Mouse (Mus musculus) midbrain, embryonic 12.5 days (tissue): ENCODE measurements at regions not wholly inside any gene's neighbourhood (a gene's known extent, or its start where the extent isn't known, plus 50 kb on each side); places are given as distances from the start of the nearest gene placed in this dataset.

ENCODE experiments used
- ATAC-seq: fragments of 200-750 bp; cut with Nextera tagmentation; 2 replicates; pipeline ENCODE4 v1.8.0; 2017; ENCODE audit warnings: low read depth, moderate TSS enrichment, moderate library complexity; ENCODE audit not compliant: low FRiP score
- H3K27ac ChIP-seq: fragments of 300-500 bp; sonication (generic); replicated peaks from 2 replicates; pipeline ENCODE4 v1.5.1; 2016; ENCODE audit warnings: mild to moderate bottlenecking
- H3K27me3 ChIP-seq: fragments of 300-500 bp; sonication (generic); 2 replicates; pipeline ENCODE4 v1.6.1; 2016; ENCODE audit warnings: mild to moderate bottlenecking
- H3K36me3 ChIP-seq: fragments of 300-500 bp; sonication (generic); 2 replicates; pipeline ENCODE4 v1.6.1; 2016
- H3K4me1 ChIP-seq: fragments of 300-500 bp; sonication (generic); 2 replicates; pipeline ENCODE4 v1.6.1; 2016
- H3K4me2 ChIP-seq: fragments of 300-500 bp; sonication (generic); replicated peaks from 2 replicates; pipeline ENCODE4 v1.6.1; 2016; ENCODE audit warnings: mild to moderate bottlenecking, moderate library complexity
- H3K4me3 ChIP-seq: fragments of 300-500 bp; sonication (generic); 2 replicates; pipeline ENCODE4 v1.5.1; 2016; ENCODE audit warnings: mild to moderate bottlenecking
- H3K9ac ChIP-seq: fragments of 300-500 bp; sonication (generic); replicated peaks from 2 replicates; pipeline ENCODE4 v1.6.1; 2016; ENCODE audit warnings: mild to moderate bottlenecking, moderate library complexity
- H3K9me3 ChIP-seq: fragments of 300-500 bp; sonication (generic); 2 replicates; pipeline ENCODE4 v1.6.1; 2016; ENCODE audit warnings: mild to moderate bottlenecking
- WGBS: fragments of 180-500 bp; shearing (Covaris S2); methylation state at CpG from one replicate; pipeline ENCODE4 v1.1.7; 2016; 5-methylcytosine and 5-hydroxymethylcytosine counted together

- H3K9me3 ChIP-seq, result no peaks in the 10 kb centered on the region
- H3K27ac ChIP-seq, result no peak overlapping the region
- no peaks in the 10 kb centered on the region for H3K36me3 ChIP-seq
- no peaks in the 10 kb centered on the region for H3K4me1 ChIP-seq
- ATAC-seq, result no peak
- H3K4me3 ChIP-seq, result no peak overlapping the region
- H3K9ac ChIP-seq, result no peak overlapping the region
- H3K4me2 ChIP-seq, result no peak overlapping the region
- no peaks in the 10 kb centered on the region for H3K27me3 ChIP-seq
Observed at GRCm38 (mm10) chr2:148542340-148542739, 99.0 kb upstream of the Cd93 start.

GRCm38 (mm10) chr2:148537914-148538510 is 94.6 kb upstream of the Cd93 start:
- WGBS, result 75% methylated on average over 3 of the region's 3 CpGs

DNA sequence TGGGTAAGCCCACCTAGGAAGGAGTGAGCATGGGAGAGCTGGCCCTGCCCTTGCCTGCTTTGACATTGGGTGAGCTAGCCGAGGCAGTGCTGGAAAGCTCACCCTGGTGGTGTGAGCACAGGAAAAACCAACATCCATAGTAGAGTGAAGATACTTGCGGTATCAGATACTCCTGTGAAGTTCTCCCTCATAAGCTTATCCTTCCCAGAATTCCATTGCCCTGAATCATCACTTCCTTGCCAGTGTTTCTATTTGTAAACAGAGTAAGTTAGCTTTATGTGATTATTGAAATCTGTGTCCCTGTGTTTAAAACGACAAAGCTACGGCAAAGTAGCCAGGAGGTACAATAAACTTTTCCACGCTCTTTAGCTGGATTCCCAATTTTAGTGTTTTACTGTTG is 93.9 kb upstream of the Cd93 start:
- no peaks in the 10 kb centered on the region for H3K36me3 ChIP-seq
- ATAC-seq, result no peak
- H3K9me3 ChIP-seq, result no peaks in the 10 kb centered on the region
- 92% methylated on average over 5 of the region's 5 CpGs for WGBS
- H3K4me3 ChIP-seq, result no peak overlapping the region
- H3K27me3 ChIP-seq, result no peaks in the 10 kb centered on the region
- no peaks in the 10 kb centered on the region for H3K4me1 ChIP-seq
- H3K27ac ChIP-seq, result no peak overlapping the region
- no peak overlapping the region for H3K9ac ChIP-seq
- H3K4me2 ChIP-seq, result no peak overlapping the region

More at GRCm38 (mm10) chr2:148537914-148538510, 94.6 kb upstream of the Cd93 start:
- no peak overlapping the region for H3K4me2 ChIP-seq
- ATAC-seq, result no peak
- no peaks in the 10 kb centered on the region for H3K27me3 ChIP-seq
- H3K4me3 ChIP-seq, result no peak overlapping the region
- no peaks in the 10 kb centered on the region for H3K36me3 ChIP-seq
- no peaks in the 10 kb centered on the region for H3K9me3 ChIP-seq
- no peaks in the 10 kb centered on the region for H3K4me1 ChIP-seq
- H3K9ac ChIP-seq, result no peak overlapping the region
- no peak overlapping the region for H3K27ac ChIP-seq

- ATAC-seq, result no peak
- Histone ChIP-seq H3K27me3 (no peaks in the 10 kb centered on the region), H3K27ac (no peak overlapping the region), H3K4me2 (no peak overlapping the region), H3K9ac (no peak overlapping the region), H3K4me1 (no peaks in the 10 kb centered on the region), H3K4me3 (no peak overlapping the region), H3K36me3 (no peaks in the 10 kb centered on the region), H3K9me3 (no peaks in the 10 kb centered on the region)
- WGBS, result 93% methylated on average over 3 of the region's 3 CpGs
Observed at GRCm38 (mm10) chr2:148536608-148537007, 93.2 kb upstream of the Cd93 start.

GRCm38 (mm10) chr2:148535562-148536180 is 92.3 kb upstream of the Cd93 start:
- Histone ChIP-seq H3K9me3 (no peaks in the 10 kb centered on the region), H3K27ac (no peak overlapping the region), H3K36me3 (no peaks in the 10 kb centered on the region), H3K27me3 (no peaks in the 10 kb centered on the region), H3K4me3 (no peak overlapping the region), H3K9ac (no peak overlapping the region), H3K4me1 (no peaks in the 10 kb centered on the region), H3K4me2 (no peak overlapping the region)
- 43% methylated on average over 5 of the region's 5 CpGs for WGBS
- no peak for ATAC-seq

DNA sequence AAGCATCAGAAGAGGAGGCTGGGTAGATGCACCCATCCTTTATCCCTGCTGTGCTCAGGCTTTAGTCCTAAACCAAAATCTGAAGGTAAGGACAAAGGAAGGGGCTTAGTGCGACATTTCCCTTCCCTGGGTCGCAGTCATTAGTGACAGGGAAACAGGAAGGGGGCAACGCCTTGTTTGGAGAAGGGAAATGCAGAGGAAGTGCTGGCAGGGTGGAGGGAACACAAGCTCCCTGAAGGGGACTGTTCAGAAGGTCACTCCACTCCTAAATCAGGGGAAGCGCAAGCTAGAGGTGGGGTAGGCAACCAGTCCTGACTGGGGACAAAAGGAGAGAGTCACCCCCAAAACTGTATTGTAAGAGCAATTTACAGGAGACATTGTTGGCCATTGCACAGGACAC is 88.7 kb upstream of the Cd93 start:
- ATAC-seq, result no peak
- H3K27ac ChIP-seq, result no peak overlapping the region

DNA sequence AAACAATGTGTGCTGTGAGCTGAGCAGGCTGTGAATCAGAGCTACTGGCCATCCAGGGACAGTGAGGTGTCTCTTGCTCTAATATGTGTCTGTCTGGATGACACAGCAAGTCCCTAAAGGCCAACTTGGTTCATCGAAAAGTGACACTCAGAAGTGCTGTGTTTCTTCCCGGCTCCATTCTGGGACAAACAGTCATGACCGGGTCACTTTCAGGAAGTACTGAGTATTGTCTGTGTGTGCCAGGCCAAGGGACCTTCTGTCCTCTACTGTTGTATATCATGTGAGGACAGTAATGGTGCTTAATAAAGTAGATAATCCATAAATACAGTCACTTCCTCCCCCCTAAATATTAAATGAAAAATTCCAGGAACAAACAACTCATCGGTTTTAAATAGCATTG is 87.2 kb upstream of the Cd93 start:
- WGBS, result 90% methylated on average over 4 of the region's 4 CpGs
- no peak overlapping the region for H3K4me2 ChIP-seq
- H3K4me1 ChIP-seq, result no peaks in the 10 kb centered on the region
- no peak for ATAC-seq
- no peaks in the 10 kb centered on the region for H3K27me3 ChIP-seq
- no peaks in the 10 kb centered on the region for H3K9me3 ChIP-seq
- no peaks in the 10 kb centered on the region for H3K36me3 ChIP-seq
- H3K9ac ChIP-seq, result no peak overlapping the region
- no peak overlapping the region for H3K4me3 ChIP-seq
- H3K27ac ChIP-seq, result no peak overlapping the region

More for the DNA sequence above, 88.7 kb upstream of the Cd93 start:
- WGBS, result 63% methylated on average over 4 of the region's 4 CpGs
- H3K9ac ChIP-seq, result no peak overlapping the region
- H3K9me3 ChIP-seq, result no peaks in the 10 kb centered on the region
- H3K4me1 ChIP-seq, result no peaks in the 10 kb centered on the region
- H3K36me3 ChIP-seq, result no peaks in the 10 kb centered on the region
- no peak overlapping the region for H3K4me3 ChIP-seq
- no peaks in the 10 kb centered on the region for H3K27me3 ChIP-seq
- H3K4me2 ChIP-seq, result no peak overlapping the region

- no peaks in the 10 kb centered on the region for H3K9me3 ChIP-seq
- H3K4me2 ChIP-seq, result no peak overlapping the region
- no peaks in the 10 kb centered on the region for H3K36me3 ChIP-seq
- no peaks in the 10 kb centered on the region for H3K4me1 ChIP-seq
- H3K27ac ChIP-seq, result no peak overlapping the region
- no peaks in the 10 kb centered on the region for H3K27me3 ChIP-seq
- no peak overlapping the region for H3K9ac ChIP-seq
- 55% methylated on average over 2 of the region's 2 CpGs for WGBS
- no peak overlapping the region for H3K4me3 ChIP-seq
- ATAC-seq, result no peak
Observed at GRCm38 (mm10) chr2:148529900-148530299, 86.5 kb upstream of the Cd93 start.

- 90% methylated on average over 5 of the region's 5 CpGs for WGBS
- ATAC-seq, result no peak
Observed at GRCm38 (mm10) chr2:148527755-148528154, 84.4 kb upstream of the Cd93 start.

GRCm38 (mm10) chr2:148525496-148525895 is 82.1 kb upstream of the Cd93 start:
- Histone ChIP-seq H3K36me3 (no peaks in the 10 kb centered on the region), H3K9ac (no peak overlapping the region), H3K27me3 (no peaks in the 10 kb centered on the region), H3K4me3 (no peak overlapping the region), H3K4me2 (no peak overlapping the region), H3K27ac (no peak overlapping the region), H3K9me3 (no peaks in the 10 kb centered on the region), H3K4me1 (no peaks in the 10 kb centered on the region)
- no peak for ATAC-seq
- WGBS, result 92% methylated on average over 6 of the region's 6 CpGs

More at GRCm38 (mm10) chr2:148527755-148528154, 84.4 kb upstream of the Cd93 start:
- no peaks in the 10 kb centered on the region for H3K36me3 ChIP-seq
- no peaks in the 10 kb centered on the region for H3K9me3 ChIP-seq
- H3K9ac ChIP-seq, result no peak overlapping the region
- H3K27ac ChIP-seq, result no peak overlapping the region
- H3K4me3 ChIP-seq, result no peak overlapping the region
- H3K4me1 ChIP-seq, result no peaks in the 10 kb centered on the region
- H3K27me3 ChIP-seq, result no peaks in the 10 kb centered on the region
- no peak overlapping the region for H3K4me2 ChIP-seq

DNA sequence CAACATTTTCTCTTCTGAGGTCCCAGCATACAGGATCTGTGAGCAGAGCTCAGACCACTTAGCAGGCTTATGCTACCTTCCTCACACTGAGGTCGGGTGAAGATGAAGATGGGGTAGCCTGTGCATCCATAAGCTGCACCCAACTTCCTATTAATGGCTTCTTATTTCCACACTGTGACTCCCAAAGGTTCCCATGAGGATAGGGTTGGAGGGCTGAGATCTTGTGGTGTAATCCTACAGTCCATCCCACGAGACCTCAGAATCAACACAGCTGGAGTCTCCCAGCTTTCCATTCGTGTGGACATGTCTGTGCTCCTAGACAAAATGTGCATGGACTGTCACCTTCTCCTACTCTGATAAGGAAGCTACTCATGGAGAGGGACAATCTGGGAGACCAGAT is 80.0 kb upstream of the Cd93 start:
- WGBS, result 81% methylated on average over 3 of the region's 3 CpGs
- H3K9me3 ChIP-seq, result no peaks in the 10 kb centered on the region
- H3K4me1 ChIP-seq, result no peaks in the 10 kb centered on the region
- no peaks in the 10 kb centered on the region for H3K27me3 ChIP-seq
- no peak overlapping the region for H3K9ac ChIP-seq
- H3K4me2 ChIP-seq, result no peak overlapping the region
- ATAC-seq, result no peak
- no peak overlapping the region for H3K27ac ChIP-seq
- no peak overlapping the region for H3K4me3 ChIP-seq
- H3K36me3 ChIP-seq, result no peaks in the 10 kb centered on the region

DNA sequence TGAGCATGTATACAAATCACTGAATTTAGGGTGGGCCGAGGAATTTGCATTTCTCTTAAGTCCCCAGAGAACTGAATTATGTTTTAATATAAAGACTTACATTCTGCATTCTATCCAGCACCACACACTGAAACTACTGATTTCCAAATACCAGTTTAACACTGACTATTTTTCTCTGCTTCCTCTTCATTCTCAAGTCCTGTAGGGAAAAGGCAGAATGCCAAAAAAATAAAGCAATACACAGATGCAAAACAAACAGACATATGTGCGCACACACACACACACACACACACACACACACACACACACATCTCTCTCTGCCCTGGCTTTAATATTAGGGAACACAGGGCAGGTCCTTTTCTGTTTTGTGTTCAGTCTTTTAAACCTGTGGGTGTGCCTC is 79.6 kb upstream of the Cd93 start:
- ATAC-seq, result no peak
- Histone ChIP-seq H3K9ac (no peak overlapping the region), H3K4me2 (no peak overlapping the region), H3K4me3 (no peak overlapping the region), H3K9me3 (no peaks in the 10 kb centered on the region), H3K27me3 (no peaks in the 10 kb centered on the region), H3K4me1 (no peaks in the 10 kb centered on the region), H3K27ac (no peak overlapping the region), H3K36me3 (no peaks in the 10 kb centered on the region)
- WGBS, result 88% methylated on average over 2 of the region's 2 CpGs
